Mouse (Mus musculus): ENCODE data around the gene Prkcg.
"Not testable (repeated sequence)": the region's sequence is repeated elsewhere in the genome, so short reads cannot be mapped to it uniquely, and the experiment has no call there.

Gene Prkcg

GRCm38 (mm10) chr7:3288976-3289970 lies at the start of gene Prkcg, which contains the start of gene Myadm:
Gene Prkcg (plus strand): TSS chr7:3289179.
Gene Myadm (plus strand): TSS chr7:3289080.
- DNase-seq: peak; percentile 89

- no peak for DNase-seq
These were observed 49.8 kb upstream of the Prkcg start for GRCm38 (mm10) chr7:3239193-3239592.

DNA sequence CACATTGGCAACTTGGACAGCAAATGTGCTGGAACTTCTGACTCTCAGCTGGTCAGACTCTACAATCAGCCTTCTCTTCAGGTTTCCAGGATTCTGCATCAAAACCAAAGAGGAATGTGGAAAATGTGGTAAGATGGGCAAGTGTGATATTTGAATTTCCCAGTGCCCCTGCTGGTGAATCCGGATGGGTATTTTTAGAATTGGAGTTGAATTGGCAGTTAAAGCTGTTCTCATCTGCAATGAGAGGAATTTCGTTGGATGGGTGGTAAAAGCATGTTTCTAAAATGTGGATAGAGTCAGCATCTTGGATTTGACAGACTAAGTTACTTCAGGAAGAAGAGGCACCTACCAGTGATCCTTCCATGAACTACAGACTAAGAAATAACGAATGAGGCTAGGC lies 28.3 kb upstream of the Prkcg start:
- no peak for DNase-seq

- DNase-seq: no peak
These were observed 27.5 kb upstream of the Prkcg start for GRCm38 (mm10) chr7:3261446-3261845.

- peak; percentile 47 for DNase-seq
These were observed 26.2 kb upstream of the Prkcg start for GRCm38 (mm10) chr7:3262789-3263188.

GRCm38 (mm10) chr7:3264390-3265022 lies 24.5 kb upstream of the Prkcg start:
- no peak for DNase-seq

DNA sequence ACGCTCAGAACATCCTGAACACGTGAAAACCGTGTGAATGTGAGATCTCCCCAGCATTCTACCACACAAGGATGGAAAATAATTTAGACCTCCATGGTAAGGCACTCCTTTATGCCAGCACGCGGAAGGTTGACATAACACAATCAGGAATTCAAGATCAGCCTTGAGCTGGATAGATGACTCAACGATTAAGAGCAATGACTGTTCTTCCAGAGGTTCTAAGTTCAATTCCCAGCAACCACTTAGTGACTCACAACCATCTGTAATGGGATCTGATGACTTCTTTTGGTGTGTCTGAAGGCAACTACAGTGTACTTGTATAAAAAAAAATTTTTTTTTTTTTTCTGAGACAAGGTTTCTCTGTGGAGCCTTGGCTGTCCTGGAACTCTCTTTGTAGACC lies 23.7 kb upstream of the Prkcg start:
- no peak for DNase-seq

- no peak for DNase-seq
These were observed 21.7 kb upstream of the Prkcg start for GRCm38 (mm10) chr7:3267261-3267660.

DNA sequence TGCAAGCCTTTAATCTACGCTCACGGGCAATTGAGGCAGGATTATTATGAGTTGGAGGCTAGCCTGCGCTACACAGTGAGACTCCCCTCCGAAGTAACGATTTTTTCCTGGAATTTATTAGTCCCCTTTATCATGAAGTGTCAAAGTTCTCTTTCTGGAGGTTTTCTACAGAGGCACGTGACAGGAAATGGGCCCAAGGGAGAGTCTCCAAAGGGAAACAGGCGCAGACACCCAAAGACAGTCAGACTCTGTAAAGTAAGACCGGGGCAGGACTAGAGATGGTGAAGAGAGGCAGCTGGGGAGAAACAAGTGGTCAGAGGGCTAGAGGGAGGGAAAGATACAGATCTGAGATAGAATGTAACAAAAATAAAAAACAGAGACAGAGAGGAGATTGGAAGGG lies 21.1 kb upstream of the Prkcg start:
- no peak for DNase-seq

DNA sequence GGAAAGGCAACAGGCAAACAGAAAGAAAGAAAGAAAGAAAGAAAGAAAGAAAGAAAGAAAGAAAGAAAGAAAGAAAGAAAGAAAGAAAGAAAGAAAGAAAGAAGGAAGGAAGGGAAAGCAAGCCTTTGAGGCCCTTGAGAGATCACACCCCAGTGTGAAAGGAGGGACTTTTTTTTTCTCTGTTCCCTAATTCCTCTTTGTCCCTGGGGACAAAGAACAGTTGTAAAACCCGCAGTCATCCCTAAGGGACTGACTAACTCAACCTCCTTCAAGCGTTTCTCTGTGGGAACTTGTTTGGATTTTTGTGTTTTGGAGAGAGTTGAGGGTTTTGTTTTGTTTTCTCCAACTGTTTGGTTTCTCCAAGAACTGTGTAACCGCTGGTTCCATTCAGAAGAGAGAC lies 20.7 kb upstream of the Prkcg start:
- no peak for DNase-seq

GRCm38 (mm10) chr7:3272206-3272605 lies 16.8 kb upstream of the Prkcg start:
- DNase-seq: no peak

- no peak for DNase-seq
These were observed 13.4 kb upstream of the Prkcg start for GRCm38 (mm10) chr7:3275455-3276170.

GRCm38 (mm10) chr7:3276781-3277180 lies 12.2 kb upstream of the Prkcg start:
- not testable (repeated sequence) for DNase-seq

DNA sequence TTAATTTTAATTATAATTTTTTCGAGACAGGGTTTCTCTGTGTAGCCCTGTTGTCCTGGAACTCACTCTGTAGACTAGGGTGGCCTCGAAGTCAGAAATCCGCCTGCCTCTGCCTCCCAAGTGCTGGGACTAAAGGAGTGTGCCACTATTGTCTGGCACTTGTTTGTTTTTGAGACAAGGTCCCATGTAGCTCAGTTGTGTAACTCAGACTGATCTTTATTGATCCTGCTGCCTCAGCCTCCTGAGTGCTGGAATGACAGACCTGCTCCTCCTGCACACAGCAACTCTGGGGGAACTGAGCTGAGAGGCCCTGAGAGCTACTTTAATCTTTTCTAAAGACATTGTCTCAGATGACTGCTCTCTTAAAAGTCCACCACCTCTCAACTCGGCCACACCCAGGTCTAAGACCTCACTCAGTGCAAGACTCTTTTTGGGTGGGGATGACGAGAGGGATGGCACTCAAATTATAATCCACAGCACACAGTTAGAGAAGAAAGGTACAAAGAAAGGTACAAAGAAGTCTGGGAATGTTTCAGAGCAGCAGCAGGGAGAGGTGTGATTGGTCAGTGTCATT lies 8.8 kb upstream of the Prkcg start:
- DNase-seq: no peak

- DNase-seq: no peak
These were observed 8.3 kb upstream of the Prkcg start for GRCm38 (mm10) chr7:3280654-3281153.

DNA sequence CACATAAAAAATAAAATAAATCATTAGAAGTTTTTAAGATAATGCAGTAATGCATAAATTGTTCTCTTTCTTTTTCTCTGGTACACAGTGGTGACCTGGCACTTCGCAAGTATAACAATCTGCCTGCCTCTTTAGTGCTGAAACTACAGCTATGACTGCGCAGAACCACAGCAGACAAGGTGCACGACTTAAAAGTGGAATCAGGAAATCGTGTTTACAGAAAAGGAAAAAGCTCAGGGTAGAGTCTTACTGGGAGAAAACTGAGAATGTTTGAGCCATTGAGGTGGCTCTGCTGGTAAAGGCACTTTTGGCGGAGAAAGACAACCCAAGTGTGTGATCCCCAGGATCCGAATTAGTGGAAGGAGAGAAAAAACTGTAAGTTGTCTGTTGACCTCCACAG lies 7.2 kb upstream of the Prkcg start:
- no peak for DNase-seq

GRCm38 (mm10) chr7:3283081-3283875 lies 5.7 kb upstream of the Prkcg start:
- no peak for DNase-seq

- no peak for DNase-seq
These were observed 4.4 kb upstream of the Prkcg start for GRCm38 (mm10) chr7:3284604-3285003.

DNA sequence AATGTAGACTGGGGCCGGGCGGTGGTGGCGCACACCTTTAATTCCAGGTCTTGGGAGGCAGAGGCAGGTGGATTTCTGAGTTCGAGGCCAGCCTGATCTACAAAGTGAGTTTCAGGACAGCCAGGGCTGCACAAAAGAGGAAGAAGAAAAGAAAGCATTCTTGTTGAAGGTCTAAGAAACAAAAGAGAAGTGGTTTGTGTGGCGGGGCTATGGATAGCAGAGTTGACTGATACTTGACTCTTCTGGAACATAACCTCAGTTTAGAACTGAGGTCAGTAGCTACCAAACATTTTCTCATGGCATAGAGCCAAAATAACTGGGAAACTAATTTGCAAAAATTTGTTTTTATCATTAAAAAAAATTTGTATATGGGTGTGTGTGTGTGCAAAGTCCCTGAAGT lies 2.9 kb upstream of the Prkcg start:
- DNase-seq: no peak

GRCm38 (mm10) chr7:3287186-3287585 lies 1.8 kb upstream of the Prkcg start:
- DNase-seq: no peak

GRCm38 (mm10) chr7:3290257-3291033 lies 1.5 kb downstream of the Prkcg start:
- DNase-seq: peak; percentile 98
